Mouse (Mus musculus) forebrain, embryonic 14.5 days (tissue): Measurements from ENCODE around the gene Cd300lg. TPM values are rescaled to one million over a fixed set of nuclear protein-coding genes. Genes with fewer than 3 reads are reported as not detected.

ENCODE experiments used
- ATAC-seq: fragments of 200-750 bp; cut with Nextera tagmentation; 2 replicates; pipeline ENCODE4 v1.8.0; 2017; ENCODE audit warnings: mild to moderate bottlenecking, moderate library complexity
- DNase-seq: peaks from one replicate; pipeline ENCODE4 v3.0.0-alpha.2; 2015; ENCODE audit warnings: low spot score
- H3K27ac ChIP-seq: fragments of 300-500 bp; sonication (generic); 2 replicates; pipeline ENCODE4 v1.5.1; 2014; ENCODE audit warnings: low read depth, mild to moderate bottlenecking, control low read depth, low read length, moderate library complexity
- H3K27me3 ChIP-seq: fragments of 300-500 bp; sonication (generic); replicated peaks from 2 replicates; pipeline ENCODE4 v1.6.1; 2014; ENCODE audit warnings: low read length, control low read depth, mixed read lengths; ENCODE audit not compliant: control insufficient read depth, insufficient read depth
- H3K36me3 ChIP-seq: fragments of 300-500 bp; sonication (generic); 2 replicates; pipeline ENCODE4 v1.6.1; 2014; ENCODE audit warnings: low read length, control low read depth; ENCODE audit not compliant: control insufficient read depth, insufficient read depth
- H3K4me1 ChIP-seq: fragments of 300-500 bp; sonication (generic); 2 replicates; pipeline ENCODE4 v1.6.1; 2014; ENCODE audit warnings: antibody characterized with exemption, low read length, control low read depth; ENCODE audit not compliant: control insufficient read depth, insufficient read depth
- H3K4me2 ChIP-seq: fragments of 300-500 bp; sonication (generic); 2 replicates; pipeline ENCODE4 v1.6.1; 2014; ENCODE audit warnings: mild to moderate bottlenecking, control low read depth, low read length
- H3K4me3 ChIP-seq: fragments of 300-500 bp; sonication (generic); 2 replicates; pipeline ENCODE4 v1.5.1; 2014; ENCODE audit warnings: low read depth, low read length, control low read depth
- H3K9ac ChIP-seq: fragments of 300-500 bp; sonication (generic); 2 replicates; pipeline ENCODE4 v1.6.1; 2014; ENCODE audit warnings: mild to moderate bottlenecking, low read length, control low read depth, moderate library complexity
- H3K9me3 ChIP-seq: fragments of 300-500 bp; sonication (generic); replicated peaks from 2 replicates; pipeline ENCODE4 v1.6.1; 2016; ENCODE audit warnings: low read length, control low read depth, mixed read lengths; ENCODE audit not compliant: control insufficient read depth
- WGBS: fragments of 180-500 bp; shearing (Covaris S2); extraction: QIAGEN DNeasy Blood & Tissue Kit; methylation state at CpG from one replicate; pipeline ENCODE4 v1.1.7; 2014; 5-methylcytosine and 5-hydroxymethylcytosine counted together
- polyA plus RNA-seq: library from polyadenylated mRNA; unstranded; fragments of >200 nt; fragmentation: Nextera tagmentation; extraction: Ambion mirVana; gene quantifications from 2 replicates; pipeline ENCODE4 v1.2.1, GENCODE M21; 2014

Cd300lg gene
- polyA plus RNA-seq, 1 experiment from 2014 or later: not detected

GRCm38 (mm10) chr11:102070426-102070825 lies 29.1 kb downstream of the Cd300lg start:
- no peak overlapping the region for H3K4me3 ChIP-seq
- H3K36me3 ChIP-seq: peaks cover 15% of the 10 kb centered on the region; the same call in 1 of the 2 replicates
- H3K27ac ChIP-seq: peak overlapping the region; percentile 46; the same call in 1 of the 2 replicates
- no peaks in the 10 kb centered on the region for H3K9me3 ChIP-seq
- H3K4me1 ChIP-seq: no peaks in the 10 kb centered on the region
- H3K4me2 ChIP-seq: peak overlapping the region; percentile 3
- no peak overlapping the region; the same call in 1 of the 2 replicates for H3K9ac ChIP-seq
- H3K27me3 ChIP-seq: no peaks in the 10 kb centered on the region
- peak; percentile 25 for DNase-seq
- WGBS: 5% methylated on average over 13 of the region's 13 CpGs
- no peak for ATAC-seq

DNA sequence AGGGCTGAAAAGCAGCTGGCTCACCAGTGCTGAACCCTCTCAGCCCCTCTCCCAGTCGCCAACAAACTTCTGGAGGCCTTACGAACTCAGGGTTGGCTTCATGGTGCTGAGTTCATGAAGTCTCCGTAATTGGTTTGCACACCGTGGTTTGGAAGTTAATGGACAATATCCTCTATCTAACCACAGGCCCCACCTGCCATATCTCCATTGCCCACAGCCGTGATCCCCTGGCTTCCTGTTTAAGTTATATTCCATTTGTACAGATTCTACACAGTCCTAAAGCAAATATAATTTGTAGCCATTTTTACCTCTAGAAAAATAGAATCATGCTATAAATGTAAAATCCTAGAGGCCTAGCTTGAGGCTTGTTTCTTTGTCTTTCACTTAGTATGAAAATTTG lies 31.4 kb downstream of the Cd300lg start:
- WGBS: 81% methylated on average over 5 of the region's 5 CpGs
- ATAC-seq (no peak), DNase-seq (no peak)
- H3K4me3 ChIP-seq: no peak overlapping the region
- no peaks in the 10 kb centered on the region for H3K27me3 ChIP-seq
- H3K4me2 ChIP-seq: no peak overlapping the region
- H3K4me1 ChIP-seq: no peaks in the 10 kb centered on the region
- peaks cover 22% of the 10 kb centered on the region for H3K36me3 ChIP-seq
- no peaks in the 10 kb centered on the region for H3K9me3 ChIP-seq
- H3K27ac ChIP-seq: no peak overlapping the region
- no peak overlapping the region for H3K9ac ChIP-seq

- Histone ChIP-seq H3K9ac (no peak overlapping the region), H3K27ac (no peak overlapping the region), H3K27me3 (no peaks in the 10 kb centered on the region), H3K4me2 (no peak overlapping the region), H3K4me1 (no peaks in the 10 kb centered on the region), H3K4me3 (no peak overlapping the region), H3K9me3 (no peaks in the 10 kb centered on the region), H3K36me3 (peaks cover 30% of the 10 kb centered on the region)
- 84% methylated on average over 14 of the region's 14 CpGs for WGBS
- DNase-seq (no peak), ATAC-seq (no peak)
These were observed 32.4 kb downstream of the Cd300lg start for GRCm38 (mm10) chr11:102073722-102074121.

DNA sequence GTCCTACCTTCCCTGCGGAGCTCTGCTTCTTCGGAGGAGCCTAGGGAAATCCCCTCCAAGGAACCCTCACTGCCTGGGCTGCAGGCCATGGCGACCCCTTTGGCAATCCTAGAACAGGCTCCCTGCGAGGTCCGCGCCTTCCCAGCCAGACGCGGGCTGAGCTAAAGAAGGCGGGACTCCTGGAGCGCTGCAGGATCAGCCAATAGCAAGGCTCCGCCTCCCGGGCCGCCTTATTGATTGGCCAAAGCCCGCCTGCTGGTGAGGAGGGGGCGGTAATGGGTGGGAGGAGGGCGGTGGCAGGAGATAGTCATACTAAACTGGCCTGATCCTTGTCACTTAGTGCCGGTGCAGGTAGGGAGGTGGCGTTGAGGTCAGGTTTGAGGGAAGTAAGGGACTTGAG lies 41.0 kb downstream of the Cd300lg start:
- Histone ChIP-seq H3K4me2 (peak overlapping the region; percentile 83), H3K9ac (peak overlapping the region; percentile 58), H3K27ac (no peak overlapping the region), H3K4me3 (peak overlapping the region; percentile 31), H3K36me3 (peaks cover 28% of the 10 kb centered on the region), H3K4me1 (peaks cover 23% of the 10 kb centered on the region), H3K9me3 (no peaks in the 10 kb centered on the region), H3K27me3 (no peaks in the 10 kb centered on the region)
- DNase-seq (peak; percentile 94), ATAC-seq (peak; percentile 87)
- WGBS: under 1% methylated on average over 18 of the region's 18 CpGs

DNA sequence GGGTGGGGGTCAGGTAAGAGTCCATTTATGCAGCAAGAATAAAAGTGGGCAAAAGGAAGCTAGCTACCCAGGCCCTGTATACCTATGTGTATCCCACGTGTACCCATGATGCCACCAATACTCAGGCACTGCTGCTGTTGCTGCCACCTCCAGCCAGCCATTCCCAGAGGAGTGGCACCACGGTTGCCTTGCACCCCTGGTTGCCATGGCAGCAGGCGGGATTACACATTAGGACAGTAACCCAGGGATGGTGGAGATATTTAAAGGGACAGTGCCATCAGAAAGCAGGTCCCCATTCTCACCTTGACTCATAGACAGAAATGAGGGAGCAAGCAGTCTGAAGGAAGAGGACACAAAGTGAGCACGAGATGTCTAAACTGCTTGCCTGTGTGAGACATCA lies 41.9 kb downstream of the Cd300lg start:
- ATAC-seq (no peak), DNase-seq (peak; percentile 22)
- peaks cover 26% of the 10 kb centered on the region for H3K36me3 ChIP-seq
- H3K4me2 ChIP-seq: no peak overlapping the region
- no peaks in the 10 kb centered on the region for H3K9me3 ChIP-seq
- H3K4me1 ChIP-seq: peaks cover 23% of the 10 kb centered on the region
- no peak overlapping the region for H3K27ac ChIP-seq
- H3K9ac ChIP-seq: no peak overlapping the region
- H3K4me3 ChIP-seq: no peak overlapping the region
- no peaks in the 10 kb centered on the region for H3K27me3 ChIP-seq
- WGBS: 40% methylated on average over 4 of the region's 4 CpGs

- DNase-seq: no peak
- Histone ChIP-seq H3K27me3 (no peaks in the 10 kb centered on the region), H3K4me1 (peaks cover 23% of the 10 kb centered on the region), H3K4me2 (no peak overlapping the region), H3K9me3 (no peaks in the 10 kb centered on the region), H3K27ac (no peak overlapping the region), H3K4me3 (no peak overlapping the region), H3K9ac (no peak overlapping the region), H3K36me3 (peaks cover 20% of the 10 kb centered on the region; the same call in 1 of the 2 replicates)
- WGBS: 9% methylated on average over 7 of the region's 7 CpGs
- no peak for ATAC-seq
These were observed 42.9 kb downstream of the Cd300lg start for GRCm38 (mm10) chr11:102084159-102084558.

GRCm38 (mm10) chr11:102086331-102086730 lies 45.0 kb downstream of the Cd300lg start:
- Histone ChIP-seq H3K9me3 (no peaks in the 10 kb centered on the region), H3K27ac (peak overlapping the region; percentile 96), H3K4me3 (peak overlapping the region; percentile 73), H3K9ac (peak overlapping the region; percentile 81), H3K36me3 (peaks cover 4% of the 10 kb centered on the region; the same call in 1 of the 2 replicates), H3K4me2 (peak overlapping the region; percentile 87), H3K4me1 (peaks cover 27% of the 10 kb centered on the region), H3K27me3 (no peaks in the 10 kb centered on the region)
- ATAC-seq (peak; percentile 32; the same call in 1 of the 2 replicates), DNase-seq (peak; percentile 95)
- 7% methylated on average over 3 of the region's 3 CpGs for WGBS

GRCm38 (mm10) chr11:102087081-102087751 lies 45.9 kb downstream of the Cd300lg start:
- Histone ChIP-seq H3K4me1 (peaks cover 20% of the 10 kb centered on the region), H3K4me3 (peak overlapping the region; percentile 73), H3K27me3 (no peaks in the 10 kb centered on the region), H3K27ac (peak overlapping the region; percentile 96), H3K36me3 (peaks cover 4% of the 10 kb centered on the region; the same call in 1 of the 2 replicates), H3K9me3 (no peaks in the 10 kb centered on the region), H3K9ac (peak overlapping the region; percentile 81), H3K4me2 (peak overlapping the region; percentile 87)
- ATAC-seq (peak; percentile 81), DNase-seq (peak; percentile 96)
- under 1% methylated on average over 39 of the region's 39 CpGs for WGBS
